Mouse (Mus musculus): ENCODE results near the gene Tmem106a. TPM values are rescaled to one million over a fixed set of nuclear protein-coding genes. Genes with fewer than 3 reads are reported as not detected.
"Not testable (repeated sequence)": the region's sequence is repeated elsewhere in the genome, so short reads cannot be mapped to it uniquely, and the experiment has no call there.

The Tmem106a gene
- polyA plus RNA-seq, 1 experiment from 2014 or later, result 3.9 TPM

DNA sequence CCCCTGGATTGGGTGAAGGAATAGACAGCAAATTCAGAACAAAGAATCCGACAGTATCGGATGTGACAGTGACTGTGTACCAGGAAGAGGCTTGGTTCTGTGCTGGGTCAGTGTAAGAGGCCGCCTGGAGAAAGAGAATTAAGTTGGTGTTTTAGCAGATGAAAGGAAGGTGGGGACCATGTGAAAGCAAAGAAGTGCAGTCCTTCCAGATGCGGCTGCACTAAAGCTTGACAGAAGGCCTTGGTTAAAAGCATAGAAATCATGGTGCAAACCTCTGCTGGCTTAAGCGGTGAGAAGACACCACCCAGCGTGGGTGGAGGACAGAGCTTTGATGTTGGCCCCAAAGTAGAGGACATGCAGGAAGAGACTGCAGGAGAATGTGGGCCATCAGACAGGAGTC, 31.6 kb downstream of the Tmem106a start:
- Histone ChIP-seq H3K9ac (replicated peaks; ENCODE audit: low read depth, low read length) (no peak overlapping the region), H3K27ac (ENCODE audit: low read depth, low read length) (no peak overlapping the region), H3K4me3 (ENCODE audit: low read depth, low read length) (no peak overlapping the region), H3K4me2 (ENCODE audit: low read depth, low read length) (no peak overlapping the region), H3K36me3 (ENCODE audit: control insufficient read depth, insufficient read depth, low read length) (no peaks in the 10 kb centered on the region), H3K27me3 (ENCODE audit: control insufficient read depth, insufficient read depth, low read length) (no peaks in the 10 kb centered on the region), H3K4me1 (ENCODE audit: control insufficient read depth, insufficient read depth, low read length) (peaks cover 14% of the 10 kb centered on the region; the same call in 1 of the 2 replicates), H3K9me3 (ENCODE audit: control insufficient read depth, low read length) (no peaks in the 10 kb centered on the region)
- no peak for ATAC-seq (ENCODE audit: low read depth)
- 79% methylated on average over 6 of the region's 6 CpGs for WGBS

DNA sequence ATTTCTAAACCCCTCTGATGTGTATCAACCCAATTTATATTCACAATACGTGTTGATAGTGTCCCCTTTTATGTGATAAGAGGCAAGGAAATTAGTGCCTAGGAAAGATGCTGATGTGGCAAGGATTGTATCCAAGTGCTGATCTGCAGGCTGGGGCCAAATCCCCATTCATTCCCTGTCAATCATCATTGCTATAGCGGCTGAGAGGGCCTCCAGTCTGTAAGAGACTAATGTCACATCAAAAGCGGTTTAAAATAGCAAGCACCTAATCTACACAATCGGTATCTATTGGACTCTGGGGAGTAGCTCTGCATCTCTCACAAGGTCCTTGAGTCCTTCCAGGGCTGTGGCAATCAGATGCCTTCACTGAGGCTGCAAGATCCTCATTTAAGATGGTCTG, 32.1 kb downstream of the Tmem106a start:
- Histone ChIP-seq H3K27ac (ENCODE audit: low read depth, low read length) (no peak overlapping the region), H3K4me3 (ENCODE audit: low read depth, low read length) (no peak overlapping the region), H3K4me1 (ENCODE audit: control insufficient read depth, insufficient read depth, low read length) (peaks cover 14% of the 10 kb centered on the region; the same call in 1 of the 2 replicates), H3K9me3 (ENCODE audit: control insufficient read depth, low read length) (no peaks in the 10 kb centered on the region), H3K4me2 (ENCODE audit: low read depth, low read length) (no peak overlapping the region), H3K27me3 (ENCODE audit: control insufficient read depth, insufficient read depth, low read length) (no peaks in the 10 kb centered on the region), H3K9ac (replicated peaks; ENCODE audit: low read depth, low read length) (no peak overlapping the region), H3K36me3 (ENCODE audit: control insufficient read depth, insufficient read depth, low read length) (no peaks in the 10 kb centered on the region)
- no peak for ATAC-seq (ENCODE audit: low read depth)
- WGBS, result 74% methylated on average over 4 of the region's 4 CpGs

DNA sequence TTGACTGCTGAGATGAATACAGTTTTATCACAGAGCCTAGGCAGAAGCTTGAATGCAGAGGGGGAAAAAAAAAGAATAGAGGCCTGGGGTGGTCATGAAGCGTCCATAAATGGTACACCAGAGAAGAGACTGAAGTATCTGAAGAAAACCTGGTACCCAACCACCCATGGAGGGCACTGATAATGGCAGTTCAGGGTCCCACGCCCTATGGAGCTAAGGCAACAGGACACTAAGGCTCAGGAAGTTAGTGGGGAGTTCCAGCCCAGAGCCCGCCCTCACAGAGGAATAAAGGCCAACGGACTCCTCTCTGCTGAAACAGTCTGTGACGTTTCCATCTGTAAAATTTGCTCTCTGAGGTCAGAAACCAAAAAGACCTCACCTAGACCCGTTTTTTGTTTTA, 33.3 kb downstream of the Tmem106a start:
- no peak for ATAC-seq (ENCODE audit: low read depth)
- Histone ChIP-seq H3K27me3 (ENCODE audit: control insufficient read depth, insufficient read depth, low read length) (no peaks in the 10 kb centered on the region), H3K4me3 (ENCODE audit: low read depth, low read length) (no peak overlapping the region), H3K36me3 (ENCODE audit: control insufficient read depth, insufficient read depth, low read length) (no peaks in the 10 kb centered on the region), H3K9ac (replicated peaks; ENCODE audit: low read depth, low read length) (no peak overlapping the region), H3K4me1 (ENCODE audit: control insufficient read depth, insufficient read depth, low read length) (peaks cover 14% of the 10 kb centered on the region; the same call in 1 of the 2 replicates), H3K9me3 (ENCODE audit: control insufficient read depth, low read length) (no peaks in the 10 kb centered on the region), H3K27ac (ENCODE audit: low read depth, low read length) (no peak overlapping the region), H3K4me2 (ENCODE audit: low read depth, low read length) (no peak overlapping the region)
- WGBS, result 90% methylated on average over 6 of the region's 6 CpGs

DNA sequence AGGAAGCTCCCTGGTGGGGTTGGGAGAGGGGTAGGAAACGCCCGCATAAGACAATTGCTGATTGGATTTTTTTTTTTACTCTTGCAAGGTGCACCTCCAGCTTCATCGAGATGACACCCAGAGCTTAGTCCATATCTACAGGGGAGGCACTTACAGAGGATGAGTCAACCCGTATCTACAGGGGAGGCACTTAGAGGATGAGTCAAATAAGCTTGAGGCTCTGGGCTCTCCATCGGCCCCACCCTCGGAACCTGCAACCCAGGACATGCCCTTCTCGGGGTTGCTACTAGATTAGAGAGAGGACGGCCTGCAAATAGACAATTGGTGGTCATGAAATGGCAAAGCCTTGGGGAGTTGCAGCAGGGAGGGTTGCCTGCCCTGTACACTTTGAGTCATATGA, 34.1 kb downstream of the Tmem106a start:
- Histone ChIP-seq H3K9me3 (ENCODE audit: control insufficient read depth, low read length) (no peaks in the 10 kb centered on the region), H3K27me3 (ENCODE audit: control insufficient read depth, insufficient read depth, low read length) (no peaks in the 10 kb centered on the region), H3K4me1 (ENCODE audit: control insufficient read depth, insufficient read depth, low read length) (peaks cover 14% of the 10 kb centered on the region; the same call in 1 of the 2 replicates), H3K4me3 (ENCODE audit: low read depth, low read length) (no peak overlapping the region), H3K27ac (ENCODE audit: low read depth, low read length) (no peak overlapping the region), H3K4me2 (ENCODE audit: low read depth, low read length) (no peak overlapping the region), H3K36me3 (ENCODE audit: control insufficient read depth, insufficient read depth, low read length) (no peaks in the 10 kb centered on the region), H3K9ac (replicated peaks; ENCODE audit: low read depth, low read length) (no peak overlapping the region)
- WGBS, result 92% methylated on average over 8 of the region's 8 CpGs
- no peak for ATAC-seq (ENCODE audit: low read depth)

DNA sequence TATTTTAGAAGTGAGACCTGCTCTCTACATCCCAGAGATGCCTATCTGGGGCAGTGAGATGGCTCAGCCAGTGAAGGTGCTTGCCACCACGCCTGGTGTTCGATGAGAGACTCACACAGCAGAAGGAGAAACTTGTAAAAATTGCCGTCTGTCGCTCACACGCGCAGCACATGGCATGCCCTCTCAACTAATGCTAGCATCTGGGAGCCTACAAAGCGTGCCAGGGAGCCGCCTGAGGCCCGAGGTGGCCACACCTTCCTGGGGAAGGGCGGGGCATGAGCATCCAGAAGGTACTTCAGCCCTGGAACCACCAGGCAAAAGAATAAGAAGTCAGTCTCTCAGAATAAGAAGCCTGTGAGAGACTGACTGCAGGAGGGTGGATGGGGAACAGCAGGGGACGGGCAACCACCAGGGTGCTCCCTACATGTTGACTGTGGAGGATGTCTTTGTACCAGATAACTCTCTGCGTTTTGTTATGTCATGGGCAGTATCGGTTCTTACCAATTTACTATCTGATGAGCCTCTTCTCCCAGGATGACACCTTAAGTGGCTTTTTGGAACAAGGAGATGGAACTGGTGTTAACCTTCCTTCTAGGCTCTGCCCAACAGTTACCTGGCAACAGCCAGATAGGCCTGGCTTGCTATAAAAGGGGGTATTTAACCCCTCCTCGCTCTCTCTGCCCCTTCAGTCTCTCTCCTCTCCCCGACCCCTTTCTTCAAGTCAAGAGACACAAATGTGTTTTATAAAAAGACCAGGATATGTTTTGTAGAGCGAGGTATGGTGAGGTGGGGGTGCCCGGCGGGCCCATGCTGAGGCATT, 35.1 kb downstream of the Tmem106a start:
- Histone ChIP-seq H3K27me3 (ENCODE audit: control insufficient read depth, insufficient read depth, low read length) (no peaks in the 10 kb centered on the region), H3K4me3 (ENCODE audit: low read depth, low read length) (no peak overlapping the region), H3K9ac (replicated peaks; ENCODE audit: low read depth, low read length) (0 out of 2 replicates have a peak overlapping the region, but pooled peaks have one; percentile 2), H3K4me1 (ENCODE audit: control insufficient read depth, insufficient read depth, low read length) (peaks cover 14% of the 10 kb centered on the region; the same call in 1 of the 2 replicates), H3K9me3 (ENCODE audit: control insufficient read depth, low read length) (no peaks in the 10 kb centered on the region), H3K36me3 (ENCODE audit: control insufficient read depth, insufficient read depth, low read length) (no peaks in the 10 kb centered on the region), H3K4me2 (ENCODE audit: low read depth, low read length) (peak overlapping the region; percentile 8; the same call in 1 of the 2 replicates), H3K27ac (ENCODE audit: low read depth, low read length) (peak overlapping the region; percentile 34; the same call in 1 of the 2 replicates)
- ATAC-seq (ENCODE audit: low read depth), result no peak
- WGBS, result 20% methylated on average over 18 of the region's 18 CpGs

DNA sequence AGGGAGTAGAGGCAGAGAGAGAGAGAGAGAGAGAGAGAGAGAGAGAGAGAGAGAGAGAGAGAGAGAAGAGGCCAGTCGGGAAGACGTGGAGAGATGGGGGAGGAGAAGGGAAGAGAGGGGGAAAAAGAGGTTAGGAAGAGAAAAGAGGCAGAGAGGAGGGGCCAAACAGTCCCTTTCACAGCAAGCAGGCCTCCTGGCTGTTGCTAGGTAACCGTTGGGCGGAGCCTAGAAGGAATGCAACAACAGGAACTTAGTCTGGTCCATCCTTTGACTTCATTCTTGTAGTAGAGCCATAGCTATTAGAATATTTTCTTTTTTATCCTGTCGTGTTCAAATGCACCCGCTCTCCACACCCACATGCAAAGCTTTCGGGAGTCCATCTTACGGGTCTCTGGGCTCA, 35.8 kb downstream of the Tmem106a start:
- Histone ChIP-seq H3K9ac (replicated peaks; ENCODE audit: low read depth, low read length) (no peak overlapping the region), H3K9me3 (ENCODE audit: control insufficient read depth, low read length) (no peaks in the 10 kb centered on the region), H3K27me3 (ENCODE audit: control insufficient read depth, insufficient read depth, low read length) (no peaks in the 10 kb centered on the region), H3K4me1 (ENCODE audit: control insufficient read depth, insufficient read depth, low read length) (peaks cover 14% of the 10 kb centered on the region; the same call in 1 of the 2 replicates), H3K36me3 (ENCODE audit: control insufficient read depth, insufficient read depth, low read length) (no peaks in the 10 kb centered on the region), H3K27ac (ENCODE audit: low read depth, low read length) (no peak overlapping the region; the same call in 1 of the 2 replicates), H3K4me3 (ENCODE audit: low read depth, low read length) (no peak overlapping the region), H3K4me2 (ENCODE audit: low read depth, low read length) (peak overlapping the region; percentile 8; the same call in 1 of the 2 replicates)
- peak; percentile 70 for ATAC-seq (ENCODE audit: low read depth)
- WGBS, result 5% methylated on average over 8 of the region's 8 CpGs

DNA sequence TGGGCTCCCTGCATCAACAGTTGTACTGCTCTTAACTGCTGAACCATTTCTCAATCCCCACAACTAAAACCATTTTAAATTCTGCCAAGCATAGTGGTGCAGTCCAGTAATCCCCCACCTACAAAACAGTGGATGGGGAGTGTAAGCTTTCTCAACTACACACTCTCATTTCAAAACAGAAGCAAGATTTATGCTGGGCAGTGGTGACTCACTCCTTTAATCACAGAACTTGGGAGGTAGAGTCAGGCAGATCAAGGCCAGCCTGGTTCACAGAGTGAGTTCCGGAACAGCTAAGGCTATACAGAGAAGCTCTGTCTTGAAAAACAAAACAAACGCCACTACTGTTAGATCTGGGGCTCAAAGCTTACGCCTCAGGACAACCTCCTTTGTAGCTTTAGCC, 36.6 kb downstream of the Tmem106a start:
- no peaks in the 10 kb centered on the region for H3K36me3 ChIP-seq (ENCODE audit: control insufficient read depth, insufficient read depth, low read length)
- WGBS, result 79% methylated on average over 3 of the region's 3 CpGs
- H3K9me3 ChIP-seq (ENCODE audit: control insufficient read depth, low read length), result no peaks in the 10 kb centered on the region
- peaks cover 14% of the 10 kb centered on the region; the same call in 1 of the 2 replicates for H3K4me1 ChIP-seq (ENCODE audit: control insufficient read depth, insufficient read depth, low read length)
- no peak overlapping the region for H3K27ac ChIP-seq (ENCODE audit: low read depth, low read length)
- H3K9ac ChIP-seq (replicated peaks; ENCODE audit: low read depth, low read length), result no peak overlapping the region
- no peaks in the 10 kb centered on the region for H3K27me3 ChIP-seq (ENCODE audit: control insufficient read depth, insufficient read depth, low read length)
- no peak for ATAC-seq (ENCODE audit: low read depth)
- H3K4me2 ChIP-seq (ENCODE audit: low read depth, low read length), result no peak overlapping the region
- H3K4me3 ChIP-seq (ENCODE audit: low read depth, low read length), result no peak overlapping the region

DNA sequence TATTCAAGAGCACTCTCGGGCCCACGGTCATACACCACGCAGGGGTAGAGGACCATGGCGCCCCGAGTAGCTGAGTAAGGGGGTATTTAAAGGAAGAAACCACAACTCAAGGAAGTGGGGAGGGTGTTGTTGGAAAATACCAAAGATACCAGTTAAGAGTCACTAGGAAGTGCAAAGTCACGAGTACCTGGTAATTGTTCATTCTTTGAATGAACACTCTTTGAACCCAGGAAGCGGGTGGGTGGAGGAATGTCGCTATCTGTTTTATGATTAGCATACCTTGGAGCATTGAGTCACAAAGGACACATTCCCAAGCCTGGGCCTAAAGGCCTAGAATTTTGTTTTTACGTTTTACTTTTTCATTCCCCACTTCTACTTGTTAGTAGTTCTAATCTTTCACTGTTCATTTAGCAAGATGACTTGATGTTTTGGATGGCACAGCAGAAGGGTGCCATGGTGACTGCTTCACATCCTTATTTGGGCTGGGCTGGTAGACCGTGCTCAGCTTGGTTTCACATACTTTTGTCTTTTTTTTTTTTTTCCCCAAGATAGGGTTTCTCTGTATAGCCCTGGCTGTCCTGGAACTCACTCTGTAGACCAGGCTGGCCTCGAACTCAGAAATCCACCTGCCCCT, 38.1 kb downstream of the Tmem106a start:
- H3K4me2 ChIP-seq (ENCODE audit: low read depth, low read length); H3K9ac ChIP-seq (replicated peaks; ENCODE audit: low read depth, low read length); H3K4me3 ChIP-seq (ENCODE audit: low read depth, low read length); ATAC-seq (ENCODE audit: low read depth); H3K27me3 ChIP-seq (ENCODE audit: control insufficient read depth, insufficient read depth, low read length); H3K9me3 ChIP-seq (ENCODE audit: control insufficient read depth, low read length); H3K27ac ChIP-seq (ENCODE audit: low read depth, low read length); H3K36me3 ChIP-seq (ENCODE audit: control insufficient read depth, insufficient read depth, low read length): not testable (repeated sequence)
- 88% methylated on average over 11 of the region's 11 CpGs for WGBS
- H3K4me1 ChIP-seq (ENCODE audit: control insufficient read depth, insufficient read depth, low read length), result peaks cover 14% of the 10 kb centered on the region; the same call in 1 of the 2 replicates

DNA sequence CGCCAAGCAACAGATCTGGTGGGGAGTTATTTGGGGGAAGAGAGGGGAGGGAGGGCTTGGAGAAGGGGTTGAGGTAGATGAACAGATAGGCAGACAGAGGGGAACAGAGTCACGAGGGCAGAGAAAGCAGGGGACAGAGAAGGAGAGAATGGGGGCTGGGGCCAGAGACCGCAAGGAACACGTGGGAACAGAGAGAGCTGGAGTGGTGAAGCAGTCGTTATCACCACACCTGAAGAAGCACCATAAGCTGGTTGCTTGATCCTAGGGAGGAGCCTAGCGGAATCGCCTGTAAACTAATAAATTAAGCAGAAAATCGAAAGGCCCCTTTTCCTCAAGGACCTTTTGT, 44.6 kb downstream of the Tmem106a start:
- no peak overlapping the region for H3K9ac ChIP-seq (replicated peaks; ENCODE audit: low read depth, low read length)
- H3K4me2 ChIP-seq (ENCODE audit: low read depth, low read length), result peak overlapping the region; percentile 81; the same call in 1 of the 2 replicates
- H3K4me3 ChIP-seq (ENCODE audit: low read depth, low read length), result peak overlapping the region; percentile 29; the same call in 1 of the 2 replicates
- H3K9me3 ChIP-seq (ENCODE audit: control insufficient read depth, low read length), result no peaks in the 10 kb centered on the region
- ATAC-seq (ENCODE audit: low read depth), result peak; percentile 18; the same call in 1 of the 2 replicates
- no peaks in the 10 kb centered on the region for H3K36me3 ChIP-seq (ENCODE audit: control insufficient read depth, insufficient read depth, low read length)
- WGBS, result 8% methylated on average over 8 of the region's 8 CpGs
- H3K4me1 ChIP-seq (ENCODE audit: control insufficient read depth, insufficient read depth, low read length), result 0 out of 2 replicates have a peak, but pooled peaks cover 2% of the 10 kb centered on the region
- peak overlapping the region; percentile 79 for H3K27ac ChIP-seq (ENCODE audit: low read depth, low read length)
- no peaks in the 10 kb centered on the region for H3K27me3 ChIP-seq (ENCODE audit: control insufficient read depth, insufficient read depth, low read length)
